Mouse (Mus musculus) forebrain, embryonic 10.5 days (tissue): Measurements from ENCODE around the gene Pla2g4a. TPM values are rescaled to one million over a fixed set of nuclear protein-coding genes. Genes with fewer than 3 reads are reported as not detected.

Experiments
- DNase-seq: peaks from one replicate; pipeline ENCODE4 v3.0.0-alpha.2; 2017; ENCODE audit warnings: low spot score; ENCODE audit errors: extremely low spot score
- H3K27ac ChIP-seq: fragments of 300-500 bp; sonication (generic); 2 replicates; pipeline ENCODE4 v1.5.1; 2016; ENCODE audit warnings: mild to moderate bottlenecking
- H3K27me3 ChIP-seq: fragments of 300-500 bp; sonication (generic); 2 replicates; pipeline ENCODE4 v1.6.1; 2016; ENCODE audit warnings: mild to moderate bottlenecking; ENCODE audit not compliant: poor library complexity, severe bottlenecking
- H3K36me3 ChIP-seq: fragments of 300-500 bp; sonication (generic); replicated peaks from 2 replicates; pipeline ENCODE4 v1.6.1; 2016; ENCODE audit warnings: mild to moderate bottlenecking, moderate library complexity
- H3K4me1 ChIP-seq: fragments of 300-500 bp; sonication (generic); 2 replicates; pipeline ENCODE4 v1.6.1; 2016
- H3K4me3 ChIP-seq: fragments of 300-500 bp; sonication (generic); 2 replicates; pipeline ENCODE4 v1.5.1; 2016; ENCODE audit warnings: mild to moderate bottlenecking, moderate library complexity
- H3K9me3 ChIP-seq: fragments of 300-500 bp; sonication (generic); 2 replicates; pipeline ENCODE4 v1.6.1; 2016; ENCODE audit warnings: mild to moderate bottlenecking, moderate library complexity
- WGBS: fragments of 180-500 bp; shearing (Covaris S2); methylation state at CpG from one replicate; pipeline ENCODE4 v1.1.7; 2016; 5-methylcytosine and 5-hydroxymethylcytosine counted together
- polyA plus RNA-seq: library from polyadenylated mRNA; unstranded; fragments of >200 nt; fragmentation: Nextera tagmentation; extraction: Ambion mirVana; gene quantifications from 2 replicates; pipeline ENCODE4 v1.2.1, GENCODE M21; 2016

The Pla2g4a gene
- polyA plus RNA-seq, 1 experiment from 2014 or later: 5.0 TPM

GRCm38 (mm10) chr1:149921325-149921724 lies 39.8 kb downstream of the Pla2g4a start:
- no peak for DNase-seq
- 86% methylated on average over 5 of the region's 5 CpGs for WGBS
- Histone ChIP-seq H3K27ac (no peak overlapping the region), H3K4me3 (no peak overlapping the region), H3K9me3 (no peaks in the 10 kb centered on the region), H3K27me3 (no peaks in the 10 kb centered on the region), H3K4me1 (no peaks in the 10 kb centered on the region), H3K36me3 (no peaks in the 10 kb centered on the region)

- no peak overlapping the region for H3K27ac ChIP-seq
- H3K36me3 ChIP-seq: no peaks in the 10 kb centered on the region
- H3K4me1 ChIP-seq: no peaks in the 10 kb centered on the region
- no peak overlapping the region for H3K4me3 ChIP-seq
- DNase-seq: no peak
- no peaks in the 10 kb centered on the region for H3K9me3 ChIP-seq
- no peaks in the 10 kb centered on the region for H3K27me3 ChIP-seq
- 92% methylated on average over 7 of the region's 7 CpGs for WGBS
These were observed 41.8 kb downstream of the Pla2g4a start for GRCm38 (mm10) chr1:149919301-149919700.

GRCm38 (mm10) chr1:149912984-149913383 lies 48.1 kb downstream of the Pla2g4a start:
- no peak overlapping the region for H3K27ac ChIP-seq
- no peaks in the 10 kb centered on the region for H3K4me1 ChIP-seq
- H3K36me3 ChIP-seq: no peaks in the 10 kb centered on the region
- H3K27me3 ChIP-seq: no peaks in the 10 kb centered on the region
- WGBS: 87% methylated on average over 4 of the region's 4 CpGs
- no peaks in the 10 kb centered on the region for H3K9me3 ChIP-seq
- no peak overlapping the region for H3K4me3 ChIP-seq
- DNase-seq: no peak

GRCm38 (mm10) chr1:149911050-149911449 lies 50.0 kb downstream of the Pla2g4a start:
- no peaks in the 10 kb centered on the region for H3K36me3 ChIP-seq
- no peaks in the 10 kb centered on the region for H3K4me1 ChIP-seq
- WGBS: 85% methylated on average over 4 of the region's 4 CpGs
- H3K9me3 ChIP-seq: no peaks in the 10 kb centered on the region
- no peak overlapping the region for H3K27ac ChIP-seq
- DNase-seq: no peak
- H3K4me3 ChIP-seq: no peak overlapping the region
- no peaks in the 10 kb centered on the region for H3K27me3 ChIP-seq

DNA sequence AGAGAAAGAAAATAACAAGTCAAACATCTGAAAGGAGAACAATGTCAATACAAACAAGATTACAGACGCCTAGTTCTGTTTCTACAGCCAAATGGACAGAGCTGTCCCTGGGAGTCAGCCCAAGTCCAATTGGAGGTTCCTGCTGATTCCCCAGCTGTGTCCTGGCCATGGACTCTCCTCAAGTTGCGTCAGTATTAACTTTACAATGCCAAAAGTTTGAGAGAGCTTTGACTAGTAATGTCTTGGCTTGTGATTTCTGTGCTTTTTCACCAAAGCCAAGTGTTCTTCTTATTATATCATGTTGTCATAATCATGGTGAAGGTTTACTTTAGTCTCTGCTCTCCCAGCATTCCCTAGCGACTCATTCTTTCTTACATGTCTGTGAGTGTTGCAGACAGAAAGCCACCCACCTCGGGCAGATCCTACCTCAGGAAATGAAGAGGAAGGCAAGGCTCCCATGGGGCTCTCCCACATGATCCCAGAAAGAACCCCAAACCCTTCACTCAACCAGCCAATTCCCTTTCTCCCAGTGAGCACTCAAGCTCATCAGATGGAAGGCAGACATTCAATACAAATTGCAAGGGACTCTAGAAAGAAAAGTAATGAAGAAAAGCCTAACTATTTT lies 63.0 kb downstream of the Pla2g4a start:
- no peak for DNase-seq
- Histone ChIP-seq H3K9me3 (no peaks in the 10 kb centered on the region), H3K27ac (no peak overlapping the region), H3K4me1 (peaks cover 8% of the 10 kb centered on the region; the same call in 1 of the 2 replicates), H3K27me3 (no peaks in the 10 kb centered on the region), H3K4me3 (no peak overlapping the region), H3K36me3 (no peaks in the 10 kb centered on the region)
- WGBS: 90% methylated on average over 4 of the region's 4 CpGs

DNA sequence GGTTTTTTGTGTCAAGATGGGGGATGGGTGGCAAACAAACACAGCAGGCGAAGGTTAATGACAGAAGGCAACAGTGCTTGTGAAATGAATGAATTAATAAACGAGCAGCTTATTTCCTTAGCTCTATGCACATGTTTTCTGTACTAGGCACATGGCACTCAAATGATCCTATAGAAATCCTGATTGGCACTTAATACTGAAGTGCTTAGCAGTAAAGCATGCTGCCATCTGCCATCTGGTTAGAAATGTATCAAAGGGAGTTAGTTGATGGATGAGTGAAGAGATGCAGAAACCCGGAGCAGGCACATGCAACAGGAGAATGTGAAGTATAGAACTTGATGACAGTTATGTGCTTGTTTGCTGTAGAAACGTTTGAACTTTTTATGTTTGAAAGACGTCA lies 64.5 kb downstream of the Pla2g4a start:
- Histone ChIP-seq H3K4me3 (no peak overlapping the region), H3K36me3 (no peaks in the 10 kb centered on the region), H3K4me1 (peaks cover 8% of the 10 kb centered on the region; the same call in 1 of the 2 replicates), H3K27me3 (no peaks in the 10 kb centered on the region), H3K27ac (no peak overlapping the region), H3K9me3 (no peaks in the 10 kb centered on the region)
- no peak for DNase-seq
- 69% methylated on average over 5 of the region's 5 CpGs for WGBS

- Histone ChIP-seq H3K4me3 (no peak overlapping the region), H3K27me3 (no peaks in the 10 kb centered on the region), H3K27ac (no peak overlapping the region), H3K9me3 (no peaks in the 10 kb centered on the region), H3K36me3 (no peaks in the 10 kb centered on the region), H3K4me1 (peaks cover 8% of the 10 kb centered on the region; the same call in 1 of the 2 replicates)
- WGBS: 95% methylated on average over 8 of the region's 8 CpGs
- DNase-seq: no peak
These were observed 66.2 kb downstream of the Pla2g4a start for GRCm38 (mm10) chr1:149894940-149895339.

GRCm38 (mm10) chr1:149893903-149894302 lies 67.2 kb downstream of the Pla2g4a start:
- H3K27ac ChIP-seq: no peak overlapping the region
- DNase-seq: no peak
- no peak overlapping the region for H3K4me3 ChIP-seq
- H3K4me1 ChIP-seq: peaks cover 8% of the 10 kb centered on the region; the same call in 1 of the 2 replicates
- 92% methylated on average over 2 of the region's 2 CpGs for WGBS
- H3K9me3 ChIP-seq: no peaks in the 10 kb centered on the region
- no peaks in the 10 kb centered on the region for H3K36me3 ChIP-seq
- H3K27me3 ChIP-seq: no peaks in the 10 kb centered on the region

- no peak for DNase-seq
- no peaks in the 10 kb centered on the region for H3K27me3 ChIP-seq
- H3K4me3 ChIP-seq: no peak overlapping the region
- no peaks in the 10 kb centered on the region for H3K4me1 ChIP-seq
- H3K9me3 ChIP-seq: no peaks in the 10 kb centered on the region
- 81% methylated on average over 5 of the region's 5 CpGs for WGBS
- H3K27ac ChIP-seq: no peak overlapping the region
- H3K36me3 ChIP-seq: no peaks in the 10 kb centered on the region
These were observed 70.0 kb downstream of the Pla2g4a start for GRCm38 (mm10) chr1:149891057-149891456.

DNA sequence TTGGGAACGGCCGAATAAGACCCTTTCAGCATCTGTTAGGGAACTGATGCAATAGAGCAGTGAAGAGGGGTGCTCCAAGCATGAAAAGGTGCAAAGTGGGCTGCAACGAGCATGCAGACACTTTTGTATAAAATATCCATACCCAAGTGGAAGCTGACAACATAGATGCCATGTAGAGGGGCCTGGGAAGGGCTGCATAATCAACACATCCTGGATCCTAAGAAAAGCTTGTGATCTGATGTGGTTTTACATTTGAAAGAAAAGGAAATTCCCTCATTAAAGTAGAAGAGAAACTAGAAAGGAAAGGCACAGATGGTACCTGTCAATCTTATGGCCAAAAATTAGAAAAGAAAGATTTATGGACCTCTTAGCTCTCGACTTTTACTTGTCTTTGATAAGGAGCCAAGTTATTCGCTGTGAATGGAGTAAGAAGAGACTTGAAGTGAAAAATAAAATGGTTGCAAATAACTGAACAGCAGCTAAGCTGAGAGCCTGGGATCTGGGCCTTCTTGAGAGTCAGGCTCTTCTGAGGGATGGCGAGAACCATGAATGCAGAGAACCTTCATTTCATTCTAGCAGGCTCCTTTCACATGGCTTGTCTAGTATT lies 78.6 kb downstream of the Pla2g4a start:
- no peaks in the 10 kb centered on the region for H3K9me3 ChIP-seq
- no peaks in the 10 kb centered on the region for H3K36me3 ChIP-seq
- H3K27me3 ChIP-seq: no peaks in the 10 kb centered on the region
- 92% methylated on average over 6 of the region's 6 CpGs for WGBS
- no peak overlapping the region for H3K4me3 ChIP-seq
- no peaks in the 10 kb centered on the region for H3K4me1 ChIP-seq
- H3K27ac ChIP-seq: no peak overlapping the region
- DNase-seq: no peak

- WGBS: 97% methylated on average over 3 of the region's 3 CpGs
- Histone ChIP-seq H3K27me3 (no peaks in the 10 kb centered on the region), H3K36me3 (no peaks in the 10 kb centered on the region), H3K4me3 (no peak overlapping the region), H3K27ac (no peak overlapping the region), H3K4me1 (no peaks in the 10 kb centered on the region), H3K9me3 (no peaks in the 10 kb centered on the region)
- no peak for DNase-seq
These were observed 82.9 kb downstream of the Pla2g4a start for GRCm38 (mm10) chr1:149878175-149878574.

DNA sequence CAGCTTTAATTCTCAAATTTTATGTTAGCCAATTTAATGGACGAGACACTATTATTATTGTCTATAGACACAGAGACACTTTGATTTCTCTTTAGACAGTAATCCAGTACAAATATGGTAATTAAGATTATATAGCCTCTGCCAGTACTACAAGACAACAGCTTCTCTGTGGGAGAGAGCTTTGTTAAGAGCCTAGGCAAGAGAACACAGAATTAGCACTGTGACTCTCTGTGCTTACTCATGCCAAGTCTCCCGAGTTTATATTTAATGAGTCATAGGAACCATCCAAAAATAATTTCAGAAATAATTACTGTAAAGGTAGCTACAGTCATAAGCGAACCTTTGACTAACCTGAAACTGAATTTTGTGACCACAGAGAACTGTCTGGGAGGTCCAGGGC lies 84.6 kb downstream of the Pla2g4a start:
- WGBS: 87% methylated on average over 3 of the region's 3 CpGs
- Histone ChIP-seq H3K27me3 (no peaks in the 10 kb centered on the region), H3K4me1 (no peaks in the 10 kb centered on the region), H3K4me3 (no peak overlapping the region), H3K27ac (no peak overlapping the region), H3K36me3 (no peaks in the 10 kb centered on the region), H3K9me3 (no peaks in the 10 kb centered on the region)
- DNase-seq: no peak

- H3K4me1 ChIP-seq: no peaks in the 10 kb centered on the region
- WGBS: 83% methylated on average over 1 of the region's 1 CpGs
These were observed 89.5 kb downstream of the Pla2g4a start for GRCm38 (mm10) chr1:149871625-149872024.

More at GRCm38 (mm10) chr1:149871625-149872024, 89.5 kb downstream of the Pla2g4a start:
- Histone ChIP-seq H3K4me3 (no peak overlapping the region), H3K9me3 (no peaks in the 10 kb centered on the region), H3K27me3 (no peaks in the 10 kb centered on the region), H3K36me3 (no peaks in the 10 kb centered on the region), H3K27ac (no peak overlapping the region)
- no peak for DNase-seq
